8 mouse cellular contexts compared by ENCODE assay signal in genomic region chr13:43235982-43236381, GRCm38 (mm10).
DNase-seq lines count a peak whose midpoint lies in the region; ATAC-seq and TF ChIP-seq lines count a peak whose summit lies in the region.
"Had no signal": no experiment of that assay in that cellular context is flagged by ENCODE, and none has a peak within 500 bp of the region (broad histone marks: within the 10 kb centered on the region; RNA-seq: fewer than 3 reads in every experiment).

No protein-coding gene starts in this region.

- peak overlapping the region; percentile 36 for H3K27ac ChIP-seq in heart, embryonic 16.5 days (ENCODE audit: low read length)
- 0 out of 2 replicates have a peak overlapping the region, but pooled peaks have one; percentile 1 for H3K27ac ChIP-seq in lung, postnatal 0 days (ENCODE audit: low read length)
- 0 out of 2 replicates have a peak overlapping the region, but pooled peaks have one; percentile 52 for H3K27ac ChIP-seq in limb, embryonic 14.5 days (replicated peaks; ENCODE audit: low read depth, low read length)
- H3K27ac ChIP-seq in midbrain, embryonic 13.5 days = 0 out of 2 replicates have a peak overlapping the region, but pooled peaks have one; percentile 74

- no peak for ATAC-seq in heart, embryonic 16.5 days (replicated peaks; ENCODE audit: extremely low read depth, insufficient read depth, low FRiP score)
- ATAC-seq in lung, postnatal 0 days = no peak
- ATAC-seq in limb, embryonic 14.5 days (ENCODE audit: low FRiP score, low read depth) = no peak
- no peak for ATAC-seq in midbrain, embryonic 13.5 days

- 15% methylated on average over 4 of the region's 4 CpGs for WGBS in heart, embryonic 16.5 days
- 29% methylated on average over 4 of the region's 4 CpGs for WGBS in lung, postnatal 0 days
- WGBS in limb, embryonic 14.5 days = 80% methylated on average over 4 of the region's 4 CpGs
- 77% methylated on average over 4 of the region's 4 CpGs for WGBS in midbrain, embryonic 13.5 days

- 0 out of 2 replicates have a peak overlapping the region, but pooled peaks have one; percentile 23 for H3K4me2 ChIP-seq in heart, embryonic 16.5 days (ENCODE audit: low read depth, low read length)
- H3K4me2 ChIP-seq in lung, postnatal 0 days (replicated peaks; ENCODE audit: low read depth, low read length) = no peak overlapping the region
- H3K4me2 ChIP-seq in limb, embryonic 14.5 days (replicated peaks; ENCODE audit: low read depth, low read length, severe bottlenecking) = no peak overlapping the region
- H3K4me2 ChIP-seq in midbrain, embryonic 13.5 days (replicated peaks) = no peak overlapping the region

- DNase-seq in heart, adult 18-20 months = no peak
- DNase-seq in lung, postnatal 0 days (ENCODE audit: low spot score) = no peak
- DNase-seq in lung, postnatal 10 days = no peak
- no peak for DNase-seq in limb, embryonic 14.5 days (ENCODE audit: low spot score)
- DNase-seq in adrenal gland, adult (ENCODE audit: inconsistent age in 2 of 2, low spot score in 1 of 2) = no peak
- DNase-seq: lung, adult 2 months had no signal

- no peak for TF ChIP-seq POLR2A in limb, embryonic 14.5 days (IDR thresholded peaks at IDR 0.05; ENCODE audit: borderline replicate concordance, extremely low read depth, insufficient read depth, insufficient read length)

- peaks cover 64% of the 10 kb centered on the region for H3K4me1 ChIP-seq in heart, embryonic 16.5 days (ENCODE audit: control insufficient read depth, insufficient read depth, low read length)
- peaks cover 29% of the 10 kb centered on the region; the same call in 1 of the 2 replicates for H3K4me1 ChIP-seq in lung, postnatal 0 days (ENCODE audit: insufficient read depth, low read depth, low read length)
- peaks cover 30% of the 10 kb centered on the region for H3K4me1 ChIP-seq in limb, embryonic 14.5 days (ENCODE audit: control insufficient read depth, insufficient read depth, low read length)
- H3K4me1 ChIP-seq in midbrain, embryonic 13.5 days (replicated peaks) = peaks cover 44% of the 10 kb centered on the region

- H3K27me3 ChIP-seq in heart, embryonic 16.5 days (ENCODE audit: control insufficient read depth, insufficient read depth, low read length) = no peaks in the 10 kb centered on the region
- no peaks in the 10 kb centered on the region for H3K27me3 ChIP-seq in lung, postnatal 0 days (replicated peaks; ENCODE audit: insufficient read depth, low read length)
- no peaks in the 10 kb centered on the region for H3K27me3 ChIP-seq in limb, embryonic 14.5 days (ENCODE audit: control insufficient read depth, insufficient read depth, low read length)
- no peaks in the 10 kb centered on the region for H3K27me3 ChIP-seq in midbrain, embryonic 13.5 days

- no peak overlapping the region for H3K4me3 ChIP-seq in heart, embryonic 16.5 days (ENCODE audit: low read length)
- H3K4me3 ChIP-seq in lung, postnatal 0 days (ENCODE audit: low read depth, low read length) = no peak overlapping the region
- no peak overlapping the region for H3K4me3 ChIP-seq in limb, embryonic 14.5 days (replicated peaks; ENCODE audit: low read length)
- no peak overlapping the region for H3K4me3 ChIP-seq in midbrain, embryonic 13.5 days (replicated peaks)

- peak overlapping the region; percentile 51 for H3K9ac ChIP-seq in heart, embryonic 16.5 days (ENCODE audit: low read length)
- no peak overlapping the region for H3K9ac ChIP-seq in lung, postnatal 0 days (replicated peaks; ENCODE audit: low read depth)
- no peak overlapping the region for H3K9ac ChIP-seq in limb, embryonic 14.5 days (ENCODE audit: low read depth, low read length, severe bottlenecking)
- no peak overlapping the region for H3K9ac ChIP-seq in midbrain, embryonic 13.5 days (replicated peaks)

- H3K36me3 ChIP-seq in heart, embryonic 16.5 days (ENCODE audit: control insufficient read depth, insufficient read depth) = 0 out of 2 replicates have a peak, but pooled peaks cover 2% of the 10 kb centered on the region
- no peaks in the 10 kb centered on the region for H3K36me3 ChIP-seq in lung, postnatal 0 days (ENCODE audit: insufficient read depth, low read length)
- no peaks in the 10 kb centered on the region for H3K36me3 ChIP-seq in limb, embryonic 14.5 days (ENCODE audit: control insufficient read depth, insufficient read depth, low read length)
- no peaks in the 10 kb centered on the region for H3K36me3 ChIP-seq in midbrain, embryonic 13.5 days

- TF ChIP-seq CTCF in lung, postnatal 0 days (IDR thresholded peaks at IDR 0.05) = no peak

- no peaks in the 10 kb centered on the region for H3K9me3 ChIP-seq in heart, embryonic 16.5 days (replicated peaks; ENCODE audit: control insufficient read depth, low read length)
- no peaks in the 10 kb centered on the region for H3K9me3 ChIP-seq in lung, postnatal 0 days (ENCODE audit: low read length)
- H3K9me3 ChIP-seq in limb, embryonic 14.5 days (ENCODE audit: control insufficient read depth, low read length) = no peaks in the 10 kb centered on the region
- no peaks in the 10 kb centered on the region for H3K9me3 ChIP-seq in midbrain, embryonic 13.5 days

- no peak for TF ChIP-seq EP300 in lung, postnatal 0 days (IDR thresholded peaks at IDR 0.05)

Comparison
In these comparisons a context has a peak if more than half of its experiments do, and no peak if none do; other contexts are left out.
1. H3K27ac ChIP-seq: peak in every context shown above with its lines; median percentile 74 in midbrain, embryonic 13.5 days; 52 in limb, embryonic 14.5 days; 36 in heart, embryonic 16.5 days; 1 in lung, postnatal 0 days.